Mouse (Mus musculus) kidney, embryonic 14.5 days (tissue): ENCODE results near the gene Rgs7bp. TPM values are rescaled to one million over a fixed set of nuclear protein-coding genes. Genes with fewer than 3 reads are reported as not detected.

ENCODE experiments used
- ATAC-seq: fragments of 200-750 bp; cut with Nextera tagmentation; 2 replicates; pipeline ENCODE4 v1.8.0; 2017; ENCODE audit warnings: moderate number of reproducible peaks, mild to moderate bottlenecking, moderate TSS enrichment, moderate library complexity; ENCODE audit not compliant: low FRiP score, low TSS enrichment
- H3K27ac ChIP-seq: fragments of 300-500 bp; sonication (generic); 2 replicates; pipeline ENCODE4 v1.5.1; 2014; ENCODE audit warnings: low read depth, mild to moderate bottlenecking, low read length, moderate library complexity, mixed read lengths
- H3K27me3 ChIP-seq: fragments of 300-500 bp; sonication (generic); 2 replicates; pipeline ENCODE4 v1.6.1; 2014; ENCODE audit warnings: mild to moderate bottlenecking, low read length; ENCODE audit not compliant: control insufficient read depth, insufficient read depth
- H3K36me3 ChIP-seq: fragments of 300-500 bp; sonication (generic); 2 replicates; pipeline ENCODE4 v1.6.1; 2014; ENCODE audit warnings: low read length, mixed read lengths; ENCODE audit not compliant: control insufficient read depth, insufficient read depth
- H3K4me1 ChIP-seq: fragments of 300-500 bp; sonication (generic); 2 replicates; pipeline ENCODE4 v1.6.1; 2014; ENCODE audit warnings: low read length, mixed read lengths; ENCODE audit not compliant: control insufficient read depth, insufficient read depth
- H3K4me2 ChIP-seq: fragments of 300-500 bp; sonication (generic); replicated peaks from 2 replicates; pipeline ENCODE4 v1.6.1; 2014; ENCODE audit warnings: low read depth, mild to moderate bottlenecking, low read length
- H3K4me3 ChIP-seq: fragments of 300-500 bp; sonication (generic); 2 replicates; pipeline ENCODE4 v1.5.1; 2014; ENCODE audit warnings: mild to moderate bottlenecking, low read length
- H3K9ac ChIP-seq: fragments of 300-500 bp; sonication (generic); 2 replicates; pipeline ENCODE4 v1.6.1; 2014; ENCODE audit warnings: low read depth, mild to moderate bottlenecking, low read length, moderate library complexity
- H3K9me3 ChIP-seq: fragments of 300-500 bp; sonication (generic); 2 replicates; pipeline ENCODE4 v1.6.1; 2016; ENCODE audit warnings: low read length; ENCODE audit not compliant: control insufficient read depth
- WGBS: fragments of 180-500 bp; shearing (Covaris S2); extraction: QIAGEN DNeasy Blood & Tissue Kit; methylation state at CpG from one replicate; pipeline ENCODE4 v1.1.7; 2014; 5-methylcytosine and 5-hydroxymethylcytosine counted together
- polyA plus RNA-seq: library from polyadenylated mRNA; unstranded; fragments of >200 nt; fragmentation: Nextera tagmentation; extraction: Ambion mirVana; gene quantifications from 2 replicates; pipeline ENCODE4 v1.2.1, GENCODE M21; 2014

Gene Rgs7bp
- polyA plus RNA-seq, 1 experiment from 2014 or later = 1.9 TPM

GRCm38 (mm10) chr13:105031882-105032281, 22.8 kb downstream of the Rgs7bp start:
- no peak overlapping the region for H3K4me2 ChIP-seq
- H3K9ac ChIP-seq = no peak overlapping the region
- no peaks in the 10 kb centered on the region for H3K36me3 ChIP-seq
- H3K27ac ChIP-seq = no peak overlapping the region
- ATAC-seq = no peak
- H3K4me1 ChIP-seq = no peaks in the 10 kb centered on the region
- H3K9me3 ChIP-seq = no peaks in the 10 kb centered on the region
- H3K4me3 ChIP-seq = no peak overlapping the region
- H3K27me3 ChIP-seq = no peaks in the 10 kb centered on the region

- no peak overlapping the region for H3K9ac ChIP-seq
- no peak overlapping the region for H3K27ac ChIP-seq
- no peak overlapping the region for H3K4me3 ChIP-seq
- no peaks in the 10 kb centered on the region for H3K27me3 ChIP-seq
- ATAC-seq = no peak
- 85% methylated on average over 3 of the region's 3 CpGs for WGBS
- no peak overlapping the region for H3K4me2 ChIP-seq
- no peaks in the 10 kb centered on the region for H3K4me1 ChIP-seq
- no peaks in the 10 kb centered on the region for H3K9me3 ChIP-seq
- no peaks in the 10 kb centered on the region for H3K36me3 ChIP-seq
Measured at GRCm38 (mm10) chr13:105028276-105028675, 26.5 kb downstream of the Rgs7bp start.

GRCm38 (mm10) chr13:105016577-105016976, 38.2 kb downstream of the Rgs7bp start:
- WGBS = 80% methylated on average over 9 of the region's 9 CpGs
- Histone ChIP-seq H3K27ac (no peak overlapping the region), H3K4me1 (no peaks in the 10 kb centered on the region), H3K36me3 (no peaks in the 10 kb centered on the region), H3K4me2 (no peak overlapping the region), H3K27me3 (no peaks in the 10 kb centered on the region), H3K9ac (no peak overlapping the region), H3K9me3 (no peaks in the 10 kb centered on the region), H3K4me3 (no peak overlapping the region)
- ATAC-seq = no peak

GRCm38 (mm10) chr13:105015710-105016404, 38.9 kb downstream of the Rgs7bp start:
- 78% methylated on average over 8 of the region's 8 CpGs for WGBS
- Histone ChIP-seq H3K27ac (no peak overlapping the region), H3K9me3 (no peaks in the 10 kb centered on the region), H3K36me3 (no peaks in the 10 kb centered on the region), H3K4me1 (no peaks in the 10 kb centered on the region), H3K27me3 (no peaks in the 10 kb centered on the region), H3K4me2 (no peak overlapping the region), H3K4me3 (no peak overlapping the region), H3K9ac (no peak overlapping the region)
- ATAC-seq = no peak

- WGBS = 97% methylated on average over 5 of the region's 5 CpGs
- H3K4me2 ChIP-seq = no peak overlapping the region
Measured at GRCm38 (mm10) chr13:105011300-105011699, 43.4 kb downstream of the Rgs7bp start.

GRCm38 (mm10) chr13:105008891-105009290, 45.8 kb downstream of the Rgs7bp start:
- Histone ChIP-seq H3K9ac (no peak overlapping the region), H3K9me3 (no peaks in the 10 kb centered on the region), H3K4me1 (no peaks in the 10 kb centered on the region), H3K4me2 (no peak overlapping the region), H3K36me3 (no peaks in the 10 kb centered on the region), H3K27me3 (no peaks in the 10 kb centered on the region), H3K27ac (no peak overlapping the region), H3K4me3 (no peak overlapping the region)
- no peak for ATAC-seq
- WGBS = 94% methylated on average over 2 of the region's 2 CpGs

More at GRCm38 (mm10) chr13:105011300-105011699, 43.4 kb downstream of the Rgs7bp start:
- H3K27ac ChIP-seq = no peak overlapping the region
- ATAC-seq = no peak
- H3K9me3 ChIP-seq = no peaks in the 10 kb centered on the region
- no peaks in the 10 kb centered on the region for H3K4me1 ChIP-seq
- no peaks in the 10 kb centered on the region for H3K36me3 ChIP-seq
- no peak overlapping the region for H3K9ac ChIP-seq
- H3K27me3 ChIP-seq = no peaks in the 10 kb centered on the region
- no peak overlapping the region for H3K4me3 ChIP-seq

- no peak for ATAC-seq
Measured at GRCm38 (mm10) chr13:105002831-105003157, 51.9 kb downstream of the Rgs7bp start.

GRCm38 (mm10) chr13:105002132-105002830, 52.4 kb downstream of the Rgs7bp start:
- Histone ChIP-seq H3K27me3 (no peaks in the 10 kb centered on the region), H3K4me1 (no peaks in the 10 kb centered on the region), H3K4me3 (no peak overlapping the region), H3K36me3 (no peaks in the 10 kb centered on the region), H3K9me3 (no peaks in the 10 kb centered on the region), H3K9ac (no peak overlapping the region), H3K4me2 (no peak overlapping the region), H3K27ac (no peak overlapping the region)
- 73% methylated on average over 5 of the region's 5 CpGs for WGBS
- ATAC-seq = no peak

More at GRCm38 (mm10) chr13:105002831-105003157, 51.9 kb downstream of the Rgs7bp start:
- H3K4me2 ChIP-seq = no peak overlapping the region
- no peaks in the 10 kb centered on the region for H3K4me1 ChIP-seq
- H3K27ac ChIP-seq = no peak overlapping the region
- H3K4me3 ChIP-seq = no peak overlapping the region
- H3K36me3 ChIP-seq = no peaks in the 10 kb centered on the region
- no peaks in the 10 kb centered on the region for H3K27me3 ChIP-seq
- H3K9ac ChIP-seq = no peak overlapping the region
- 83% methylated on average over 2 of the region's 2 CpGs for WGBS
- no peaks in the 10 kb centered on the region for H3K9me3 ChIP-seq

- no peaks in the 10 kb centered on the region for H3K9me3 ChIP-seq
- H3K36me3 ChIP-seq = no peaks in the 10 kb centered on the region
- no peak for ATAC-seq
Measured at GRCm38 (mm10) chr13:105001714-105002113, 53.0 kb downstream of the Rgs7bp start.

More at GRCm38 (mm10) chr13:105001714-105002113, 53.0 kb downstream of the Rgs7bp start:
- 71% methylated on average over 2 of the region's 2 CpGs for WGBS
- no peaks in the 10 kb centered on the region for H3K4me1 ChIP-seq
- no peak overlapping the region for H3K27ac ChIP-seq
- no peak overlapping the region for H3K4me2 ChIP-seq
- H3K4me3 ChIP-seq = no peak overlapping the region
- no peak overlapping the region for H3K9ac ChIP-seq
- no peaks in the 10 kb centered on the region for H3K27me3 ChIP-seq
